Mouse (Mus musculus): ENCODE measurements around the gene Mettl7a1.
"Not testable (repeated sequence)": the region's sequence is repeated elsewhere in the genome, so short reads cannot be mapped to it uniquely, and the experiment has no call there.

DNA sequence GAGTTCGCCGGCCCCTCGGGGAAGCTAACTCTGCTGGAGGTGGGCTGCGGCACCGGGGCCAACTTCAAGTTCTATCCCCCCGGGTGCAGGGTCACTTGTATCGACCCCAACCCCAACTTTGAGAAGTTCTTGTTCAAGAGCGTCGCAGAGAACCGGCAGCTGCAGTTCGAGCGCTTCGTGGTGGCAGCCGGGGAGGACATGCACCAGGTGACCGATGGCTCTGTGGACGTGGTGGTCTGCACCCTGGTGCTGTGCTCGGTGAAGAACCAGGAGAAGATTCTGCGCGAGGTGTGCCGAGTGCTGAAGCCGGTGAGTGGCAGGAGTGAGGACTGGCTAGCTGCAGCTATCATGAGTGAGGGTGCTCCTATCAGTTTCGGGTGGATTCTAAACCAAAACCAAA lies 49.5 kb downstream of the Mettl7a1 start:
- TF ChIP-seq POLR2A (IDR thresholded peaks at IDR 0.05; ENCODE audit: borderline replicate concordance, control insufficient read depth, low read depth, low read length); CTCF (IDR thresholded peaks at IDR 0.05; ENCODE audit: control insufficient read depth, insufficient read depth, low read length): not testable (repeated sequence)
